Mouse (Mus musculus) heart, adult 8-10 months (tissue): ENCODE results near the gene Hbb-bh1. TPM values are rescaled to one million over a fixed set of nuclear protein-coding genes. Genes with fewer than 3 reads are reported as not detected.
A peak's percentile ranks its signal among the peaks of the same experiment; 100 is the strongest.
"Not testable (repeated sequence)": the region's sequence is repeated elsewhere in the genome, so short reads cannot be mapped to it uniquely, and the experiment has no call there.

Source experiments
- DNase-seq: peaks from one replicate; pipeline ENCODE4 v3.0.0; 2022; ENCODE audit warnings: low spot score
- total RNA-seq, 4 experiments: library from RNA; stranded (reverse); gene quantifications; 2 replicates each; pipeline ENCODE4 v1.2.4; 2022

Hbb-bh1 gene
- total RNA-seq, 4 experiments from 2014 or later: not detected

DNA sequence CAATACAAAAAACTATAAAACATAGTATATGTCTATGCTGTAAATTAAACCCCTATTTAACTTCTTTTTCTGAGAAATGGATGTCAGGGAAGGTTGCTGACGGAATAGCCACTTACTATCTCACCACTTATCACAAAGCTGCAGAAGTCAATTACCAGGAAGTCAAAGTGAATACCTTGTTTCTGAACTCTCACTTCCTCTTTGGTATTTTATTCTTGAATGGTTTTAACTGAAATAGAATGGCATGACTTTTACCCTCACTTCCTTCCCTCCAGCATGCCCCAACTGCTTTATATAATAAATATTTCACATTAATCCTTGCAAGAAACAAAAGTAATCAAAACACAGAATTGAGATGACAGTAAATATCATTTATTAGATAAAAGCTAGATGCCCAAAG, 30.8 kb downstream of the Hbb-bh1 start:
- DNase-seq: no peak

GRCm38 (mm10) chr7:103811223-103811845, 31.6 kb downstream of the Hbb-bh1 start:
- DNase-seq: no peak

DNA sequence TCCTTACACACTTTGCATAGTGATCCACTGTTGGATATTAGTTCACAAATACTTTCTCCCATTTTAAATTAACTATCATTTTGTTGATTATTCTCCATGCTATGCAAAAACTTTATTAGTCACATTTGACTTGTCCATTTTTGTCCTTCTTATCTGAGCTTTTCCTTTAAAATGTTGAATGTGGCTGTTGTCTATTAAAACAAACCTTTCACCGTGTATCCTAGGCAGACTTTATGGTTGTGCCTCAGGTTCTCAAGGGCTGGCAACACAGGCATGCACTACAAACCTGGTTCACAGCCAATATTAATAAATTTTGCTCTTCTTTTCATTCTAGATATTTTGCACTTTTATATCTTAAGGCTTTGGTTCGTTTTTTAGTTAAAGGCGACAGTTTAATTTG, 32.2 kb downstream of the Hbb-bh1 start:
- no peak for DNase-seq

DNA sequence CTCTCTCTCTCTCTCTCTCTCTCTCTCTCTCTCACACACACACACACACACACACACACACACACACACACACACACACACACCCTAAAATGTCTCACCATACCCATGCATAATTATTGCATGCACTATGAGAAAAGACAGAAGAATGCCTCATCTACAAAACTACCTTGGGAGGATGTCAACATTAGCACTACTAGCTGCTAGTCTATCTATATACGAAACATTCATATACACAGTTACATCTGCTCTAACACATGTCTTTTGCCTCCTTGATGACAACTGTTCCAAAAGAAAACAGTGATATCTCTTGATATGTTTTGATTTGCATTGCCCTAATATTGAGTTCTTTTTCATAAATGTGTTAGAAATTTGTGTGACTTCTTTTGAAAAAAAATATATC, 32.7 kb downstream of the Hbb-bh1 start:
- DNase-seq: no peak

DNA sequence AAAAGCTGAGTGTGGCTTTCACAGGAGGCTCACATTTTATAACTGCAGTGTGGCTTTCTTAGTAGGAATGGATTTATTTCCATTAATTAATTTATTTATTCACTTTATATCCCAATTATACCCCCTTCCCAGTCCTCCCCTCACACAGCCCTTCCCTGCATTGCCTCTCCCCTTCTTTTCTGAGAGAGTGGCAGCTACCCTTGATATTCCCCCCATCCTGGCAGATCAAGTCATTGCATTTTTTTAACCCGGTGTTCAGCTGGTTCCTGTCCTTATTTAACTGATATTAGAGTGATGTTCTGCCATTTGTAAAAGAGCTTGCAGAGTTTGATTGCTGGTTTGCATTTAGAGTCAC, 33.2 kb downstream of the Hbb-bh1 start:
- DNase-seq: no peak

GRCm38 (mm10) chr7:103808971-103809800, 33.8 kb downstream of the Hbb-bh1 start:
- DNase-seq: no peak

- not testable (repeated sequence) for DNase-seq
These were observed 34.8 kb downstream of the Hbb-bh1 start for GRCm38 (mm10) chr7:103808120-103808519.

GRCm38 (mm10) chr7:103806856-103807255, 36.1 kb downstream of the Hbb-bh1 start:
- DNase-seq: peak; percentile 6

DNA sequence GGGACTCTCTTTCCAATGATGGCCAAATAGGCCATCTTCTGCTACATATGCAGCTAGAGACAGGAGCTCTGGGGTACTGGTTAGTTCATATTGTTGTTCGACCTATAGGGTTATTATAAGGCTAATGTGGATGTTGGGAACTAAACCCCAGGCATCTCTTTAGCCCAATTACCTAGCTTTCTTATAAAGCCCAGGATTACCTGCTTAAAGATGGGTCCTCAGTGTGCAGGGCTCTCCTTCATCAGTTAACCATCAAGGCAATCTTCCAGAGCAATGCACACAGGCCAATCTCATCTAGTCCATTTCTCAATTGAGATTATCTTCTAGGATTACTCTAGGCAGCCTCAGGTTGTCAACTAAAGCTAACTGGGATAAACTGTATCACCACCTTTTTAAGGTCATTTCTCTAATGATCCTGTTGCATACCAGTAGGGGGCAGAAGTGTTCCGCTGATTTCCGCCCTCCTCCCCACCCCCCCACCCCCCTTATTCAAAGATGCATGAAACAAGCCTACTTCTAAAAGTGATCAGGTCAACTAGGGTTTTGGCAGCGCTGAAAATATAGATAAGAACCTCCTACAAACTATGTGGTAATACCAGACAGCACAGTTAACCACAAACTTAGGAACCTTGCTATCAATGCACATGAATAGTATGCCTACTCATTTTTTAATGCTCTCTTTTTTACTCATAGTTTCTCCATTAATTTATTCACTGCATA, 50.1 kb downstream of the Hbb-bh1 start:
- DNase-seq: peak; percentile 1

DNA sequence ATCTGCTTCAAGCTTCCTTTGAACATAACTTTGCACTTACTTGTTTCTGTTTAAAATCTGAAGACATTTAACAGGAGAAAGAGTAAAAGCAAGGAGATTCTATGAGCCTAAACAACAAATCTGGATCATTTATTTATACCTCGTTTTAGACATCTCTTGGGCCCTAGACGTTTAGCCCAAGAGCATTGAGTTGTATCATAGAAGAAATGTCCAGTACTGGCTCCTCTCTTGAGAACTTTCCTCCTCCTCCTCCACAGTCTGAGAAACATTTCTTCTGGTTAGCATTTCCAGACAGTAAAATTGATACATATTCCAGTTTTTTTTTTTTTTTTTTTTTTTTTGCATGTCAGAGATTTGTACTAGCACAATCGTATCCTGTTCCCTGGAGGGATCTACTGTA, 51.2 kb downstream of the Hbb-bh1 start, which contains the start of gene Olfr67:
TSS of gene Olfr67 (minus strand) at position 101 of the 400 bp plus-strand sequence.
- no peak for DNase-seq

Other genes with a start within 250 kb of the Hbb-bh1 start
- gene Olfr619, start 242.6 kb downstream of the Hbb-bh1 start, total RNA-seq: not detected
- not detected for gene Olfr620, start 230.6 kb downstream of the Hbb-bh1 start, total RNA-seq
- not detected for gene Olfr622, start 200.5 kb downstream of the Hbb-bh1 start, total RNA-seq
- gene Olfr623, start 179.5 kb downstream of the Hbb-bh1 start, total RNA-seq: not detected
- gene Olfr624, start 172.0 kb downstream of the Hbb-bh1 start, total RNA-seq: not detected
- gene Olfr625-ps1, start 160.4 kb downstream of the Hbb-bh1 start, total RNA-seq: not detected
- not detected for gene Olfr243, start 128.5 kb downstream of the Hbb-bh1 start, total RNA-seq
- gene Olfr628, start 112.8 kb downstream of the Hbb-bh1 start, total RNA-seq: not detected
- not detected for gene Olfr629, start 98.2 kb downstream of the Hbb-bh1 start, total RNA-seq
- gene Olfr630, start 85.8 kb downstream of the Hbb-bh1 start, total RNA-seq: not detected
- gene Olfr69, start 71.6 kb downstream of the Hbb-bh1 start, total RNA-seq: not detected
- gene Olfr68, start 63.5 kb downstream of the Hbb-bh1 start, total RNA-seq: not detected
- gene Olfr67, start 51.3 kb downstream of the Hbb-bh1 start, total RNA-seq: not detected
- 1,000 to 10,000 TPM in 1 of 4 experiments, 100 to 1,000 TPM in 3; 208 to 1,111 (median 289) TPM for gene Hbb-bt, start 29.2 kb downstream of the Hbb-bh1 start, total RNA-seq
- over 10,000 TPM in 1 of 4 experiments, 1,000 to 10,000 TPM in 3; 2,003 to 12,142 (median 2,942) TPM for gene Hbb-bs, start 15.1 kb downstream of the Hbb-bh1 start, total RNA-seq
- gene Hbb-bh2, start 2.6 kb downstream of the Hbb-bh1 start, total RNA-seq: not detected
- gene Hbb-y, start 10.1 kb upstream of the Hbb-bh1 start, total RNA-seq: not detected
- gene Olfr66, start 43.1 kb upstream of the Hbb-bh1 start, total RNA-seq: not detected
- not detected for gene Olfr64, start 51.3 kb upstream of the Hbb-bh1 start, total RNA-seq
- gene Olfr65, start 60.3 kb upstream of the Hbb-bh1 start, total RNA-seq: not detected
- not detected for gene Olfr631, start 85.7 kb upstream of the Hbb-bh1 start, total RNA-seq
- not detected for gene Olfr632, start 91.2 kb upstream of the Hbb-bh1 start, total RNA-seq
- gene Olfr633, start 101.3 kb upstream of the Hbb-bh1 start, total RNA-seq: not detected
- gene Olfr635, start 128.0 kb upstream of the Hbb-bh1 start, total RNA-seq: under 1 TPM in 1 of 4 experiments, not detected in 3; 0.03 TPM
- not detected for gene Olfr638, start 155.6 kb upstream of the Hbb-bh1 start, total RNA-seq
- under 1 TPM in 2 of 4 experiments, not detected in 2; 0.06 TPM for gene Olfr639, start 174.1 kb upstream of the Hbb-bh1 start, total RNA-seq
- not detected for gene Olfr640, start 182.4 kb upstream of the Hbb-bh1 start, total RNA-seq
- gene Olfr641, start 192.3 kb upstream of the Hbb-bh1 start, total RNA-seq: not detected
- not detected for gene Olfr642, start 209.5 kb upstream of the Hbb-bh1 start, total RNA-seq
- gene 4930516K23Rik, start 218.3 kb upstream of the Hbb-bh1 start, total RNA-seq: not detected
- gene Olfr644, start 228.7 kb upstream of the Hbb-bh1 start, total RNA-seq: not detected
- gene Olfr645, start 242.3 kb upstream of the Hbb-bh1 start, total RNA-seq: not detected